Mouse (Mus musculus) heart, embryonic 16.5 days (tissue): ENCODE data around the gene Nbl1. TPM values are rescaled to one million over a fixed set of nuclear protein-coding genes. Genes with fewer than 3 reads are reported as not detected.
A peak's percentile ranks its signal among the peaks of the same experiment; 100 is the strongest.

Experiments
- ATAC-seq: fragments of 200-750 bp; cut with Nextera tagmentation; replicated peaks from 2 replicates; pipeline ENCODE4 v1.8.0; 2017; ENCODE audit warnings: moderate number of reproducible peaks; ENCODE audit not compliant: insufficient read depth, low FRiP score; ENCODE audit errors: extremely low read depth
- H3K27ac ChIP-seq: fragments of 300-500 bp; sonication (generic); 2 replicates; pipeline ENCODE4 v1.5.1; 2014; ENCODE audit warnings: mild to moderate bottlenecking, low read length, control low read depth, moderate library complexity
- H3K27me3 ChIP-seq: fragments of 300-500 bp; sonication (generic); 2 replicates; pipeline ENCODE4 v1.6.1; 2014; ENCODE audit warnings: low read length, mixed read lengths; ENCODE audit not compliant: control insufficient read depth, insufficient read depth
- H3K36me3 ChIP-seq: fragments of 300-500 bp; sonication (generic); 2 replicates; pipeline ENCODE4 v1.6.1; 2014; ENCODE audit not compliant: control insufficient read depth, insufficient read depth
- H3K4me1 ChIP-seq: fragments of 300-500 bp; sonication (generic); 2 replicates; pipeline ENCODE4 v1.6.1; 2014; ENCODE audit warnings: low read length, mixed read lengths; ENCODE audit not compliant: control insufficient read depth, insufficient read depth
- H3K4me2 ChIP-seq: fragments of 300-500 bp; sonication (generic); 2 replicates; pipeline ENCODE4 v1.6.1; 2014; ENCODE audit warnings: low read depth, mild to moderate bottlenecking, control low read depth, low read length
- H3K4me3 ChIP-seq: fragments of 300-500 bp; sonication (generic); 2 replicates; pipeline ENCODE4 v1.5.1; 2014; ENCODE audit warnings: mild to moderate bottlenecking, control low read depth, low read length
- H3K9ac ChIP-seq: fragments of 300-500 bp; sonication (generic); 2 replicates; pipeline ENCODE4 v1.6.1; 2014; ENCODE audit warnings: low read length, control low read depth
- H3K9me3 ChIP-seq: fragments of 300-500 bp; sonication (generic); replicated peaks from 2 replicates; pipeline ENCODE4 v1.6.1; 2016; ENCODE audit warnings: low read length; ENCODE audit not compliant: control insufficient read depth
- WGBS: fragments of 180-500 bp; shearing (Covaris S2); extraction: QIAGEN DNeasy Blood & Tissue Kit; methylation state at CpG from one replicate; pipeline ENCODE4 v1.1.7; 2014; 5-methylcytosine and 5-hydroxymethylcytosine counted together
- polyA plus RNA-seq: library from polyadenylated mRNA; unstranded; fragments of >200 nt; fragmentation: Nextera tagmentation; extraction: Ambion mirVana; gene quantifications from 2 replicates; pipeline ENCODE4 v1.2.1, GENCODE M21; 2015

Gene Nbl1
- 25.8 and 28.9 TPM in 2 replicates for polyA plus RNA-seq

- peak within 1 kb of the TSS; percentile 24 for H3K27ac ChIP-seq
- H3K4me3 ChIP-seq = peak within 1 kb of the TSS; percentile 69
- WGBS = under 1% methylated on average over 104 of the region's 105 CpGs
- H3K9ac ChIP-seq = peak within 1 kb of the TSS; percentile 79
- peak within 1 kb of the TSS; percentile 87 for H3K4me2 ChIP-seq
- peaks cover 29% of the 10 kb centered on the region for H3K27me3 ChIP-seq
- ATAC-seq = peak; percentile 52
- H3K4me1 ChIP-seq = peaks cover 29% of the 10 kb centered on the region
- no peaks in the 10 kb centered on the region; the same call in 1 of the 2 replicates for H3K36me3 ChIP-seq
- peaks cover 5% of the 10 kb centered on the region for H3K9me3 ChIP-seq
Measured at GRCm38 (mm10) chr4:139092356-139093195, at the start of gene Nbl1. TSS of gene Nbl1 (minus strand) at chr4:139092993.

GRCm38 (mm10) chr4:139141785-139142184, 49.0 kb upstream of the Nbl1 start:
- Histone ChIP-seq H3K9ac (no peak overlapping the region), H3K27ac (no peak overlapping the region), H3K9me3 (0 out of 2 replicates have a peak, but pooled peaks cover 2% of the 10 kb centered on the region), H3K4me1 (no peaks in the 10 kb centered on the region), H3K4me3 (no peak overlapping the region), H3K36me3 (no peaks in the 10 kb centered on the region), H3K4me2 (no peak overlapping the region), H3K27me3 (no peaks in the 10 kb centered on the region)
- no peak for ATAC-seq
- WGBS = 61% methylated on average over 6 of the region's 6 CpGs

- no peaks in the 10 kb centered on the region for H3K27me3 ChIP-seq
- no peaks in the 10 kb centered on the region for H3K4me1 ChIP-seq
- H3K4me2 ChIP-seq = no peak overlapping the region
- no peak for ATAC-seq
- H3K9ac ChIP-seq = no peak overlapping the region
- H3K9me3 ChIP-seq = 0 out of 2 replicates have a peak, but pooled peaks cover 2% of the 10 kb centered on the region
- H3K27ac ChIP-seq = no peak overlapping the region
- H3K4me3 ChIP-seq = no peak overlapping the region
- WGBS = 64% methylated on average over 2 of the region's 2 CpGs
- no peaks in the 10 kb centered on the region for H3K36me3 ChIP-seq
Measured at GRCm38 (mm10) chr4:139140267-139140666, 47.5 kb upstream of the Nbl1 start.

GRCm38 (mm10) chr4:139136011-139136410, 43.2 kb upstream of the Nbl1 start:
- H3K36me3 ChIP-seq = no peaks in the 10 kb centered on the region
- H3K27ac ChIP-seq = no peak overlapping the region
- WGBS = 81% methylated on average over 2 of the region's 2 CpGs
- no peak for ATAC-seq
- H3K27me3 ChIP-seq = no peaks in the 10 kb centered on the region
- H3K9me3 ChIP-seq = no peaks in the 10 kb centered on the region
- no peak overlapping the region for H3K4me3 ChIP-seq
- no peak overlapping the region for H3K9ac ChIP-seq
- no peaks in the 10 kb centered on the region; the same call in 1 of the 2 replicates for H3K4me1 ChIP-seq
- H3K4me2 ChIP-seq = no peak overlapping the region

GRCm38 (mm10) chr4:139133109-139133508, 40.3 kb upstream of the Nbl1 start:
- WGBS = 73% methylated on average over 5 of the region's 5 CpGs
- H3K27me3 ChIP-seq = no peaks in the 10 kb centered on the region

GRCm38 (mm10) chr4:139131858-139132672, 39.3 kb upstream of the Nbl1 start:
- Histone ChIP-seq H3K9ac (no peak overlapping the region), H3K9me3 (no peaks in the 10 kb centered on the region), H3K4me2 (no peak overlapping the region), H3K36me3 (no peaks in the 10 kb centered on the region), H3K4me1 (peaks cover 16% of the 10 kb centered on the region), H3K4me3 (no peak overlapping the region), H3K27ac (no peak overlapping the region), H3K27me3 (no peaks in the 10 kb centered on the region)
- ATAC-seq = no peak
- WGBS = 83% methylated on average over 14 of the region's 14 CpGs

More at GRCm38 (mm10) chr4:139133109-139133508, 40.3 kb upstream of the Nbl1 start:
- Histone ChIP-seq H3K9ac (no peak overlapping the region), H3K27ac (no peak overlapping the region), H3K4me2 (no peak overlapping the region), H3K4me3 (no peak overlapping the region), H3K36me3 (no peaks in the 10 kb centered on the region), H3K9me3 (no peaks in the 10 kb centered on the region), H3K4me1 (peaks cover 16% of the 10 kb centered on the region)
- ATAC-seq = no peak

GRCm38 (mm10) chr4:139130701-139131549, 38.1 kb upstream of the Nbl1 start, which contains the start of gene Minos1:
TSS of gene Minos1 (minus strand) at chr4:139131113.
- Histone ChIP-seq H3K9me3 (no peaks in the 10 kb centered on the region), H3K9ac (peak within 1 kb of the TSS; percentile 98), H3K36me3 (peaks cover 5% of the 10 kb centered on the region; the same call in 1 of the 2 replicates), H3K4me1 (peaks cover 16% of the 10 kb centered on the region), H3K27me3 (no peaks in the 10 kb centered on the region), H3K27ac (peak within 1 kb of the TSS; percentile 98), H3K4me2 (peak within 1 kb of the TSS; percentile 94), H3K4me3 (peak within 1 kb of the TSS; percentile 96)
- under 1% methylated on average over 63 of the region's 63 CpGs for WGBS
- peak; percentile 96 for ATAC-seq
